Mouse (Mus musculus): ENCODE measurements around the gene Ddx25. TPM values are rescaled to one million over a fixed set of nuclear protein-coding genes. Genes with fewer than 3 reads are reported as not detected.

The Ddx25 gene
- polyA plus RNA-seq, 1 experiment from 2014 or later = 2.5 TPM

GRCm38 (mm10) chr9:35545704-35546103, 12.6 kb downstream of the Ddx25 start:
- WGBS (ENCODE audit: insufficient replicate concordance) = 67% methylated on average over 12 of the region's 12 CpGs
- Histone ChIP-seq H3K36me3 (ENCODE audit: control insufficient read depth, insufficient read depth, low read length) (no peaks in the 10 kb centered on the region), H3K4me3 (ENCODE audit: low read depth, low read length) (no peak overlapping the region), H3K4me1 (ENCODE audit: control insufficient read depth, insufficient read depth, low read length) (0 out of 2 replicates have a peak, but pooled peaks cover 3% of the 10 kb centered on the region), H3K9me3 (replicated peaks; ENCODE audit: control insufficient read depth, low read length) (no peaks in the 10 kb centered on the region), H3K27me3 (ENCODE audit: control insufficient read depth, insufficient read depth, low read length) (no peaks in the 10 kb centered on the region), H3K9ac (ENCODE audit: low read depth, low read length) (no peak overlapping the region), H3K27ac (ENCODE audit: low read depth, low read length) (no peak overlapping the region), H3K4me2 (no peak overlapping the region)
- ATAC-seq (replicated peaks; ENCODE audit: insufficient number of reproducible peaks, low FRiP score, low TSS enrichment) = no peak

GRCm38 (mm10) chr9:35544666-35545065, 13.7 kb downstream of the Ddx25 start:
- Histone ChIP-seq H3K4me3 (ENCODE audit: low read depth, low read length) (no peak overlapping the region), H3K27ac (ENCODE audit: low read depth, low read length) (no peak overlapping the region), H3K27me3 (ENCODE audit: control insufficient read depth, insufficient read depth, low read length) (no peaks in the 10 kb centered on the region), H3K4me2 (no peak overlapping the region), H3K36me3 (ENCODE audit: control insufficient read depth, insufficient read depth, low read length) (no peaks in the 10 kb centered on the region), H3K9me3 (replicated peaks; ENCODE audit: control insufficient read depth, low read length) (no peaks in the 10 kb centered on the region), H3K9ac (ENCODE audit: low read depth, low read length) (no peak overlapping the region), H3K4me1 (ENCODE audit: control insufficient read depth, insufficient read depth, low read length) (0 out of 2 replicates have a peak, but pooled peaks cover 3% of the 10 kb centered on the region)
- ATAC-seq (replicated peaks; ENCODE audit: insufficient number of reproducible peaks, low FRiP score, low TSS enrichment) = no peak
- WGBS (ENCODE audit: insufficient replicate concordance) = 88% methylated on average over 2 of the region's 2 CpGs

GRCm38 (mm10) chr9:35543099-35543860, 15.0 kb downstream of the Ddx25 start:
- 80% methylated on average over 14 of the region's 14 CpGs for WGBS (ENCODE audit: insufficient replicate concordance)
- no peak for ATAC-seq (replicated peaks; ENCODE audit: insufficient number of reproducible peaks, low FRiP score, low TSS enrichment)
- Histone ChIP-seq H3K4me3 (ENCODE audit: low read depth, low read length) (no peak overlapping the region), H3K27ac (ENCODE audit: low read depth, low read length) (no peak overlapping the region), H3K36me3 (ENCODE audit: control insufficient read depth, insufficient read depth, low read length) (no peaks in the 10 kb centered on the region), H3K9me3 (replicated peaks; ENCODE audit: control insufficient read depth, low read length) (no peaks in the 10 kb centered on the region), H3K4me1 (ENCODE audit: control insufficient read depth, insufficient read depth, low read length) (peaks cover 3% of the 10 kb centered on the region; the same call in 1 of the 2 replicates), H3K27me3 (ENCODE audit: control insufficient read depth, insufficient read depth, low read length) (no peaks in the 10 kb centered on the region), H3K4me2 (no peak overlapping the region), H3K9ac (ENCODE audit: low read depth, low read length) (no peak overlapping the region)

GRCm38 (mm10) chr9:35541941-35542340, 16.4 kb downstream of the Ddx25 start:
- no peak for ATAC-seq (replicated peaks; ENCODE audit: insufficient number of reproducible peaks, low FRiP score, low TSS enrichment)
- 55% methylated on average over 6 of the region's 6 CpGs for WGBS (ENCODE audit: insufficient replicate concordance)
- Histone ChIP-seq H3K9ac (ENCODE audit: low read depth, low read length) (no peak overlapping the region), H3K4me1 (ENCODE audit: control insufficient read depth, insufficient read depth, low read length) (peaks cover 8% of the 10 kb centered on the region; the same call in 1 of the 2 replicates), H3K4me3 (ENCODE audit: low read depth, low read length) (no peak overlapping the region), H3K27me3 (ENCODE audit: control insufficient read depth, insufficient read depth, low read length) (no peaks in the 10 kb centered on the region), H3K4me2 (no peak overlapping the region), H3K9me3 (replicated peaks; ENCODE audit: control insufficient read depth, low read length) (no peaks in the 10 kb centered on the region), H3K36me3 (ENCODE audit: control insufficient read depth, insufficient read depth, low read length) (no peaks in the 10 kb centered on the region), H3K27ac (ENCODE audit: low read depth, low read length) (no peak overlapping the region)

- H3K9me3 ChIP-seq (replicated peaks; ENCODE audit: control insufficient read depth, low read length) = no peaks in the 10 kb centered on the region
- no peak overlapping the region for H3K27ac ChIP-seq (ENCODE audit: low read depth, low read length)
- H3K27me3 ChIP-seq (ENCODE audit: control insufficient read depth, insufficient read depth, low read length) = no peaks in the 10 kb centered on the region
- H3K4me1 ChIP-seq (ENCODE audit: control insufficient read depth, insufficient read depth, low read length) = peaks cover 6% of the 10 kb centered on the region; the same call in 1 of the 2 replicates
- no peak for ATAC-seq (replicated peaks; ENCODE audit: insufficient number of reproducible peaks, low FRiP score, low TSS enrichment)
- WGBS (ENCODE audit: insufficient replicate concordance) = 12% methylated on average over 6 of the region's 6 CpGs
- no peak overlapping the region for H3K9ac ChIP-seq (ENCODE audit: low read depth, low read length)
- H3K36me3 ChIP-seq (ENCODE audit: control insufficient read depth, insufficient read depth, low read length) = no peaks in the 10 kb centered on the region
- no peak overlapping the region for H3K4me3 ChIP-seq (ENCODE audit: low read depth, low read length)
- no peak overlapping the region for H3K4me2 ChIP-seq
Observed at GRCm38 (mm10) chr9:35541488-35541887, 16.8 kb downstream of the Ddx25 start.

GRCm38 (mm10) chr9:35541024-35541423, 17.3 kb downstream of the Ddx25 start:
- H3K9ac ChIP-seq (ENCODE audit: low read depth, low read length) = no peak overlapping the region
- H3K27ac ChIP-seq (ENCODE audit: low read depth, low read length) = no peak overlapping the region
- no peak overlapping the region for H3K4me3 ChIP-seq (ENCODE audit: low read depth, low read length)
- ATAC-seq (replicated peaks; ENCODE audit: insufficient number of reproducible peaks, low FRiP score, low TSS enrichment) = no peak
- 79% methylated on average over 5 of the region's 5 CpGs for WGBS (ENCODE audit: insufficient replicate concordance)
- H3K27me3 ChIP-seq (ENCODE audit: control insufficient read depth, insufficient read depth, low read length) = no peaks in the 10 kb centered on the region
- no peaks in the 10 kb centered on the region for H3K36me3 ChIP-seq (ENCODE audit: control insufficient read depth, insufficient read depth, low read length)
- no peaks in the 10 kb centered on the region for H3K9me3 ChIP-seq (replicated peaks; ENCODE audit: control insufficient read depth, low read length)
- H3K4me1 ChIP-seq (ENCODE audit: control insufficient read depth, insufficient read depth, low read length) = peaks cover 6% of the 10 kb centered on the region; the same call in 1 of the 2 replicates
- H3K4me2 ChIP-seq = no peak overlapping the region

- Histone ChIP-seq H3K27me3 (ENCODE audit: control insufficient read depth, insufficient read depth, low read length) (no peaks in the 10 kb centered on the region), H3K4me1 (ENCODE audit: control insufficient read depth, insufficient read depth, low read length) (peaks cover 6% of the 10 kb centered on the region; the same call in 1 of the 2 replicates), H3K9me3 (replicated peaks; ENCODE audit: control insufficient read depth, low read length) (no peaks in the 10 kb centered on the region), H3K36me3 (ENCODE audit: control insufficient read depth, insufficient read depth, low read length) (no peaks in the 10 kb centered on the region), H3K27ac (ENCODE audit: low read depth, low read length) (no peak overlapping the region), H3K4me3 (ENCODE audit: low read depth, low read length) (no peak overlapping the region), H3K9ac (ENCODE audit: low read depth, low read length) (no peak overlapping the region), H3K4me2 (no peak overlapping the region)
- no peak for ATAC-seq (replicated peaks; ENCODE audit: insufficient number of reproducible peaks, low FRiP score, low TSS enrichment)
- 76% methylated on average over 13 of the region's 13 CpGs for WGBS (ENCODE audit: insufficient replicate concordance)
Observed at GRCm38 (mm10) chr9:35539001-35539750, 19.2 kb downstream of the Ddx25 start.

GRCm38 (mm10) chr9:35535876-35536275, 22.5 kb downstream of the Ddx25 start:
- no peaks in the 10 kb centered on the region for H3K27me3 ChIP-seq (ENCODE audit: control insufficient read depth, insufficient read depth, low read length)
- H3K4me2 ChIP-seq = no peak overlapping the region
- H3K36me3 ChIP-seq (ENCODE audit: control insufficient read depth, insufficient read depth, low read length) = no peaks in the 10 kb centered on the region
- H3K4me3 ChIP-seq (ENCODE audit: low read depth, low read length) = no peak overlapping the region
- peaks cover 6% of the 10 kb centered on the region; the same call in 1 of the 2 replicates for H3K4me1 ChIP-seq (ENCODE audit: control insufficient read depth, insufficient read depth, low read length)
- H3K9me3 ChIP-seq (replicated peaks; ENCODE audit: control insufficient read depth, low read length) = no peaks in the 10 kb centered on the region
- 69% methylated on average over 4 of the region's 4 CpGs for WGBS (ENCODE audit: insufficient replicate concordance)
- H3K9ac ChIP-seq (ENCODE audit: low read depth, low read length) = no peak overlapping the region
- H3K27ac ChIP-seq (ENCODE audit: low read depth, low read length) = no peak overlapping the region
- ATAC-seq (replicated peaks; ENCODE audit: insufficient number of reproducible peaks, low FRiP score, low TSS enrichment) = no peak
